Mouse (Mus musculus): ENCODE results near the gene Endod1. TPM values are rescaled to one million over a fixed set of nuclear protein-coding genes. Genes with fewer than 3 reads are reported as not detected.

Endod1 gene
- 10 to 100 TPM; 10.3 to 14.0 TPM for total RNA-seq (2023)

DNA sequence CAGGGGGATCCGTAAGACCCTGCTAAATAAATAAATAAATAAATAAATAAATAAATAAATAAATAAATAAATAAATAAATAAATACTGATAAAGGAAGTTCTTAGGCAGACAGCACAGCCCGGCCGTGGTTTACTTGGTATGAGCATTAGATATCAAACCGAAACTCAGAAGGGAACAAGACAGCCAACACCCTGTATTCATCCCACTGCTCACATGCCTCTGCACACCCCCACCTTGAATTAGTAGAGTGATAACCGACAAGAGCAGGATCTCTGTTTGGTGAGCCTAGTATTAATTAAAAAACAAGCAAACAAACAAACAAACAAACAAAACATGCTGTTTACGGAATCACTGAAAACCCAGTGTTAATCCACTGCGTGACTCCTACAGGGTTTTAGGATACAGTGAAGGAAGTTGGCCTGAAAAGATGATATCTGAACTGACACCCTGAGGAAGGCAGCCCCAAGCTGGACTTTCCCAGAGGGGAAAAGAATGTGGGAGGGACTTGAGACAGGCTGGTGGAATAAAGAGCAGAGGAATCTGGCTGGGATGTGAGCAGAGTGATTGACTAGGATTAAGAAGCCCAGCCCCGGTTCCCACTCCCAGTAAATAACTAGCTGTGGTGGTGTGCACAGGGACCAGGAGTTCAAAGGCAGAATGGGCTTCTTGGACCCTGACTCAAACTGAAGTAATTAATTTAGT lies at the start of gene Endod1:
Endod1 (minus strand) TSS at position 155 of the 703 bp plus-strand sequence.

Other genes with a start within 250 kb of the Endod1 start
- 1 to 10 TPM; 7.2 to 7.5 TPM for gene Sesn3, start 106.4 kb downstream of the Endod1 start, total RNA-seq (2023)
- under 1 TPM; 0.37 to 0.55 TPM for gene Kdm4d, start 119.0 kb upstream of the Endod1 start, total RNA-seq (2023)
- 10 to 100 TPM; 69.3 to 76.2 TPM for gene Cwc15, start 119.1 kb upstream of the Endod1 start, total RNA-seq (2023)